Mouse (Mus musculus): ENCODE measurements at regions not wholly inside any gene's neighbourhood (a gene's known extent, or its start where the extent isn't known, plus 50 kb on each side); places are given as distances from the start of the nearest gene placed in this dataset.

- Histone ChIP-seq H3K4me3 (no peak overlapping the region), H3K9me3 (replicated peaks) (no peaks in the 10 kb centered on the region), H3K36me3 (no peaks in the 10 kb centered on the region), H3K27ac (no peak overlapping the region), H3K9ac (no peak overlapping the region), H3K4me1 (no peaks in the 10 kb centered on the region), H3K4me2 (no peak overlapping the region), H3K27me3 (replicated peaks) (no peaks in the 10 kb centered on the region)
- 54% methylated on average over 9 of the region's 9 CpGs for WGBS (ENCODE audit: insufficient replicate concordance)
- ATAC-seq: no peak
These were observed 55.1 kb upstream of the Smox start for GRCm38 (mm10) chr2:131436149-131436548.

DNA sequence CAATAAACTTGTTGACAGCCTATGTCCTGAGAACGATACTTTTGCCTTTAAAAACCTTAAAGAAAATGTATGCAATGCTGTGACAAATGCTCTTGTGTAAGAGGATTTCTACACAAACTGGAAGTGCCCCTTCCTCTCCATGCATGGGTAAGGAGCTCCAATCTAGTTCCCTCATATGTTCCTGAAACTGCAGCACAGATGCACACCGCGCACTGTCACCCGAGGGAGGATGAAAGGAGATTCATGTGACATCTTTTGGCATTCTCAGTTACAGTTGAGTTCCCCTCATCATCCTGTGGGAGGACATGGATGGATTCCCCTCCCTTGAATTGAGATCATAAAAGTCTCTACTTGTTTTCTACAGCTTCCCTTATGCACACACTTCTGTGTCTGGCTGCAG, 60.8 kb upstream of the Smox start:
- Histone ChIP-seq H3K9ac (no peak overlapping the region), H3K4me1 (peaks cover 21% of the 10 kb centered on the region), H3K36me3 (no peaks in the 10 kb centered on the region), H3K27ac (no peak overlapping the region), H3K9me3 (replicated peaks) (no peaks in the 10 kb centered on the region), H3K4me3 (no peak overlapping the region), H3K4me2 (no peak overlapping the region), H3K27me3 (replicated peaks) (no peaks in the 10 kb centered on the region)
- ATAC-seq: no peak
- 74% methylated on average over 4 of the region's 4 CpGs for WGBS (ENCODE audit: insufficient replicate concordance)

DNA sequence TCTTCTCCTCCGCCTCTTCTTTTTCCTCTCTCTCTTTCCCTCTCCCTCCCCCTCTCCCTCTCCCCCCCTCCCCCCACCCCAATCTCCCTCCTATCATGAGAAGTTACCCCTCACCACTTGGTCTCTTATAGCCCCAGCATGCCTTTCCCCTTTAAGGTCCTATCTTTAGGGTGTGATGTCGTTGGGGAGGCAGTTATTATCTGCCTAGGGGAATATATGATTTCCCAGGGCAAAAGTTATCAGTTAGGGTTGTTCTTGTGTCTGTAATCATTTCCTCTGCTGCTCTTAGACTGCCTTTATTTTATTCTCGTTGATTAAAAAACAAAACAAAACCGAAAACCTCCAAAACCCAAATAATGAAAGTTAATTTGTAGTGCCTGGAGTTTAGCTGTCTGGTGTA, 63.2 kb upstream of the Smox start:
- WGBS (ENCODE audit: insufficient replicate concordance): 47% methylated on average over 4 of the region's 4 CpGs
- H3K9me3 ChIP-seq (replicated peaks): no peaks in the 10 kb centered on the region
- H3K27ac ChIP-seq: no peak overlapping the region
- no peak for ATAC-seq
- no peak overlapping the region for H3K4me2 ChIP-seq
- H3K27me3 ChIP-seq (replicated peaks): no peaks in the 10 kb centered on the region
- H3K4me3 ChIP-seq: no peak overlapping the region
- H3K9ac ChIP-seq: no peak overlapping the region
- H3K4me1 ChIP-seq: peaks cover 22% of the 10 kb centered on the region
- H3K36me3 ChIP-seq: no peaks in the 10 kb centered on the region

DNA sequence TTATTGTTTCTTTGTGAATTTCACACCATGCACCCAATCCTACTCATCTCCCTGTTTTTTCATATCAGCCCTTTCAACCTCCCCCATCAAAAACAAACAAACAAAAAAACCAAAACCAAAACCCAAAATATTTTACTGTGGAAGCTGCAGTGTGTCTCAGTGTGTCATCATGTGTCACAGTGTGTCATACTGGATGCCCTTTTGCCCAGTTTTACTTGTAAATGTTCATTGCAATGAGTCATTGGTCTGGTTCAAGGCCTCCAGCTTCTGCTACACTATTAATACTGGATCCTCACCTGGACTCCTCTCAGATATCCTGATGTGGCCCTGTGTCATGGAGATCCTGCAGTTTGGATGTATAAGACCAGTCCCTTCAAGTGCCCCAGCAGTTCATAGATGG, 64.4 kb upstream of the Smox start:
- H3K27me3 ChIP-seq (replicated peaks): peaks cover 4% of the 10 kb centered on the region; the same call in 1 of the 2 replicates
- no peak overlapping the region for H3K4me2 ChIP-seq
- H3K9ac ChIP-seq: no peak overlapping the region
- H3K4me3 ChIP-seq: no peak overlapping the region
- H3K4me1 ChIP-seq: peaks cover 24% of the 10 kb centered on the region
- H3K9me3 ChIP-seq (replicated peaks): no peaks in the 10 kb centered on the region
- ATAC-seq: no peak
- H3K27ac ChIP-seq: no peak overlapping the region
- H3K36me3 ChIP-seq: no peaks in the 10 kb centered on the region

DNA sequence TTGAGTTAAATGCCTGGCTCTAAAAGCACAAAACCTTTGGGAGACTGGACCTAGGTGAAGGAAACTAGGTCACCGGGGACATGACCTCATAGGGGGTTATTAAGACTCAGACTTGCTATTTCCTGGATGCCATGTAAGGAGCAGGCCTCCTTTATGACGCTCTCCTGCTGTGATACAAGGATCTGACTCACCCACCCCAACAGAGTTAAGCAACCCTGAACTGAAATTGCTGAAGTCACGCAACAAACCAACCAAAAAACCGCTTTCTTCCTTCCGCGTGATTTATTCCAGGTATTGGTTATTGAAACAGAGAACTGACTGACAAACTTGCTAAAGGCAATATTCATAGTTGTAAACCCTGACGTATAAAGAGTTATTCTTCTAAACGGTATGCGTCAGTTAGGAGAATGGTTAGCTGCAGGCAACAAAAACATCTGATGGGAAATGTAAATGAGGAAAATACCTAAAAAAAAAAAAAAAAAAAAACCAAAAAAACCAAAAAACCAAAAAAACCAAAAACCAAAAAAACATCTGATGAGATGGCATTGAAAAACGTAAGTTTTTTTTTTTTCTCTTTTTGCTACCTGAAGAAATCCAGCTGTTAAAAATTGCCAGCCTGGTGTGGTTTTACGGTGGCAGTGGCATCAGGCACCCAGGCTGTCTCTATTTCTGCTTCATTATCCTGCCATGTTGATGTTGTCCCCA, 67.5 kb upstream of the Smox start:
- H3K4me1 ChIP-seq: peaks cover 18% of the 10 kb centered on the region
- H3K9me3 ChIP-seq (replicated peaks): no peaks in the 10 kb centered on the region
- no peak overlapping the region for H3K4me2 ChIP-seq
- H3K36me3 ChIP-seq: no peaks in the 10 kb centered on the region
- H3K9ac ChIP-seq: no peak overlapping the region
- ATAC-seq: no peak
- peaks cover 20% of the 10 kb centered on the region; the same call in 1 of the 2 replicates for H3K27me3 ChIP-seq (replicated peaks)
- no peak overlapping the region for H3K27ac ChIP-seq
- no peak overlapping the region for H3K4me3 ChIP-seq
- WGBS (ENCODE audit: insufficient replicate concordance): 66% methylated on average over 11 of the region's 11 CpGs

- Histone ChIP-seq H3K36me3 (no peaks in the 10 kb centered on the region), H3K9ac (peak overlapping the region; percentile 56), H3K27me3 (replicated peaks) (peaks cover 20% of the 10 kb centered on the region; the same call in 1 of the 2 replicates), H3K4me2 (peak overlapping the region; percentile 85), H3K9me3 (replicated peaks) (no peaks in the 10 kb centered on the region), H3K4me1 (peaks cover 13% of the 10 kb centered on the region), H3K4me3 (peak overlapping the region; percentile 56), H3K27ac (no peak overlapping the region)
- peak; percentile 76 for ATAC-seq
- WGBS (ENCODE audit: insufficient replicate concordance): under 1% methylated on average over 13 of the region's 13 CpGs
These were observed 68.3 kb upstream of the Smox start for GRCm38 (mm10) chr2:131422907-131423445.

GRCm38 (mm10) chr2:131418130-131418529, 65.4 kb upstream of the Rnf24 start:
- 58% methylated on average over 7 of the region's 7 CpGs for WGBS (ENCODE audit: insufficient replicate concordance)
- Histone ChIP-seq H3K4me2 (no peak overlapping the region), H3K9ac (no peak overlapping the region), H3K4me1 (peaks cover 3% of the 10 kb centered on the region), H3K36me3 (no peaks in the 10 kb centered on the region), H3K27me3 (replicated peaks) (peaks cover 20% of the 10 kb centered on the region; the same call in 1 of the 2 replicates), H3K4me3 (no peak overlapping the region), H3K27ac (no peak overlapping the region), H3K9me3 (replicated peaks) (no peaks in the 10 kb centered on the region)
- no peak for ATAC-seq

- H3K36me3 ChIP-seq: no peaks in the 10 kb centered on the region
- H3K27ac ChIP-seq: no peak overlapping the region
- ATAC-seq: no peak
- WGBS (ENCODE audit: insufficient replicate concordance): 69% methylated on average over 2 of the region's 2 CpGs
- H3K4me3 ChIP-seq: no peak overlapping the region
- no peaks in the 10 kb centered on the region for H3K4me1 ChIP-seq
- no peak overlapping the region for H3K9ac ChIP-seq
- H3K27me3 ChIP-seq (replicated peaks): peaks cover 20% of the 10 kb centered on the region; the same call in 1 of the 2 replicates
- no peak overlapping the region for H3K4me2 ChIP-seq
- H3K9me3 ChIP-seq (replicated peaks): no peaks in the 10 kb centered on the region
These were observed 64.8 kb upstream of the Rnf24 start for GRCm38 (mm10) chr2:131417472-131417871.

DNA sequence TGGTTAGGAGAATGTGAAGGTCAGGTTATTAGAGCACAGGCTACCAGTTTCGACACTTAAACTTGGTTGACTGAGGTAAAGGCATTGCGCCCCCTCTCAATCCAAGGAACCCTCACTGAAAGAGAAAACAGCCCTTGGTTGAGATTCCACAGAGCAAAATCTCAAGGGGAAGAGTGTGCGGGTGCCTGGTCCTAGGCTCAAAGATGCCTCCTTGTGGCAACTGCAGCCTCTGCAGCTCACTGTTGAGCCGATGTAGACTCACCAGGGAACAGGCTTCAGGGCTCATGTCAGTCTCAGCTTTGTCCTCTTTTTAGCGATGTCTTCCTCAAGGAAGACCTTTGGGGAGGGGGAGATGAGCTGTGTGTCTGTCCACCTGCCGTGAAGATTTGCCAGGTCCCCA, 63.8 kb upstream of the Rnf24 start:
- H3K9me3 ChIP-seq (replicated peaks): no peaks in the 10 kb centered on the region
- no peak for ATAC-seq
- WGBS (ENCODE audit: insufficient replicate concordance): 28% methylated on average over 6 of the region's 6 CpGs
- H3K4me2 ChIP-seq: no peak overlapping the region
- peaks cover 11% of the 10 kb centered on the region; the same call in 1 of the 2 replicates for H3K27me3 ChIP-seq (replicated peaks)
- no peak overlapping the region for H3K27ac ChIP-seq
- no peaks in the 10 kb centered on the region for H3K36me3 ChIP-seq
- H3K9ac ChIP-seq: no peak overlapping the region
- no peak overlapping the region for H3K4me3 ChIP-seq
- H3K4me1 ChIP-seq: peaks cover 2% of the 10 kb centered on the region; the same call in 1 of the 2 replicates

GRCm38 (mm10) chr2:131410906-131411520, 58.3 kb upstream of the Rnf24 start:
- no peak overlapping the region for H3K27ac ChIP-seq
- no peak overlapping the region for H3K4me3 ChIP-seq
- 40% methylated on average over 5 of the region's 5 CpGs for WGBS (ENCODE audit: insufficient replicate concordance)
- ATAC-seq: no peak
- H3K27me3 ChIP-seq (replicated peaks): peaks cover 12% of the 10 kb centered on the region; the same call in 1 of the 2 replicates
- no peaks in the 10 kb centered on the region for H3K36me3 ChIP-seq
- H3K9me3 ChIP-seq (replicated peaks): no peaks in the 10 kb centered on the region
- no peak overlapping the region for H3K9ac ChIP-seq
- H3K4me1 ChIP-seq: peaks cover 7% of the 10 kb centered on the region; the same call in 1 of the 2 replicates
- H3K4me2 ChIP-seq: no peak overlapping the region

- peaks cover 12% of the 10 kb centered on the region for H3K27me3 ChIP-seq (replicated peaks)
- WGBS (ENCODE audit: insufficient replicate concordance): 74% methylated on average over 5 of the region's 5 CpGs
- no peak for ATAC-seq
- H3K4me2 ChIP-seq: no peak overlapping the region
- H3K9me3 ChIP-seq (replicated peaks): no peaks in the 10 kb centered on the region
- H3K9ac ChIP-seq: no peak overlapping the region
- no peak overlapping the region for H3K27ac ChIP-seq
- H3K4me3 ChIP-seq: no peak overlapping the region
- H3K36me3 ChIP-seq: no peaks in the 10 kb centered on the region
- peaks cover 8% of the 10 kb centered on the region for H3K4me1 ChIP-seq
These were observed 54.6 kb upstream of the Rnf24 start for GRCm38 (mm10) chr2:131407337-131407736.

DNA sequence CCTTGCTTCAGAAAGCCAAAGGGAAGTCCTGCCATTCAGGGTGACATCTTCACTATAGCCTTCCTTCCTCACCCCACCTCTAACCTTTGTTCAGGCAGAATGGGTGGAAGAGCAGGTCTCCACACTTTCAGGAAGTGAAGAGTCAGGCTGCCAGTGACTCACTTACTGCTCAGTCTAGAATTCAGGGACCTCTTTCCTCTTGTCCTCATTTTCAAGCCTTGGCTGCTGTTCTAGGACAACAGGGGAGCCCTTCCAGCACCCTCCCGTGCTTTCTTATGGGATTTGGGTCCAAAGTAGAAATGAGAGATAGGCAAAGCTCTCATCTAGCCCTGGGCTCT, 51.5 kb upstream of the Rnf24 start:
- 29% methylated on average over 1 of the region's 1 CpGs for WGBS (ENCODE audit: insufficient replicate concordance)
- no peaks in the 10 kb centered on the region for H3K36me3 ChIP-seq
- ATAC-seq: no peak

More for the DNA sequence above, 51.5 kb upstream of the Rnf24 start:
- H3K4me2 ChIP-seq: no peak overlapping the region
- H3K27me3 ChIP-seq (replicated peaks): peaks cover 10% of the 10 kb centered on the region
- no peak overlapping the region for H3K4me3 ChIP-seq
- no peak overlapping the region for H3K27ac ChIP-seq
- H3K9ac ChIP-seq: no peak overlapping the region
- H3K4me1 ChIP-seq: peaks cover 7% of the 10 kb centered on the region; the same call in 1 of the 2 replicates
- no peaks in the 10 kb centered on the region for H3K9me3 ChIP-seq (replicated peaks)
